Mouse (Mus musculus): ENCODE data around the gene Ncln. TPM values are rescaled to one million over a fixed set of nuclear protein-coding genes. Genes with fewer than 3 reads are reported as not detected.

The Ncln gene
- polyA plus RNA-seq, 1 experiment from 2014 or later: 56.1 TPM

DNA sequence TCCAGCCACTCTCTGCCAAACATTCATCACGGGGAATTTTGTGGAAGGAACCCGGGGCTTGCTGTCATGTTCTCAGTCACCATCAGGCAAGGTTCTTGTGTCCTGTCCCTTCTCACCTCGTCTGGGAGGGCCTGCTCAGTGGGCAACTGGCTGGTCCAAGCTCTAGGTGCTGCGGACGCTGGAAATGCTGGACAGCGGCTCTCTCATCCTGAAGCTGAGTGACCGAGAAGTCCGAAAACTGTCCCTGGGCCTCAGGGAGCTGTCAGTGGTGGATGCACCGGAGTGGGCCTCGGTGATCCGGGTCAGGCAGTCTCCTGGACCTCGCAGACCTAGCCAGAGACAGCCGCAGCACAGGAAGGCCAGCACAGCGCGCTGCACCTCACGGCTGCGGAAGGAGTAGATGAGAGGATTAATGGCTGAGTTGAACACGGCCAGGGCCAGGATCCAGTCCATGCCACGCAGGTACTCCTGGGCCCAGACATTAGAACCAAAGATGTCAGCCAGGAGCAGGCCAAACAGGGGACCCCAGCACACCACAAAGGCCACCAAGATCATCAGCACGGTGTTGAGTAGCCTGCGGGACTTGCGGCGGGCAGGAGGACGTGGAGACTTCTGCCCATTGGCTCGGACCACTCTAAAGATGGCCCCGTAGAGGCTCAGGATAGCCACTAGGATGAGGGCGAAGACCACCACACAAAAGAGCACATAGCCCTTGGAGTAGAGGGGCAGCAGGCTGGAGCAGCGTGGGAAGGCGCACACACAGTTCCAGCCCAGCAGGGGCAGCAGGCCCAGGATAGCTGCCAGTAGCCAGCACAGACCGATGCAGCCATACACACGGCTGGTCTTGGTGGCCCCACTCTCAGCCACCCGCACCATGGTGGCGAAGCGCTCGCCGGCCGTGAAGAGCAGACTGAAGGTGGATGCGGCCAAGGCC lies 2.4 kb upstream of the Ncln start:
- H3K27me3 ChIP-seq (ENCODE audit: insufficient read depth, low read length): no peaks in the 10 kb centered on the region
- no peak overlapping the region for H3K4me3 ChIP-seq (replicated peaks; ENCODE audit: low read depth, low read length)
- H3K9me3 ChIP-seq (replicated peaks; ENCODE audit: low read length): no peaks in the 10 kb centered on the region
- H3K9ac ChIP-seq (ENCODE audit: low read depth, low read length): no peak overlapping the region
- DNase-seq (ENCODE audit: low spot score): no peak
- H3K4me1 ChIP-seq (replicated peaks; ENCODE audit: insufficient read depth, low read length): peaks cover 10% of the 10 kb centered on the region; the same call in 1 of the 2 replicates
- no peak overlapping the region for H3K27ac ChIP-seq
- WGBS: 84% methylated on average over 38 of the region's 38 CpGs
- no peak overlapping the region for H3K4me2 ChIP-seq (ENCODE audit: low read length)
- H3K36me3 ChIP-seq (ENCODE audit: insufficient read depth, low read length): no peaks in the 10 kb centered on the region
- no peak for ATAC-seq (replicated peaks; ENCODE audit: low FRiP score, low read depth)
- TF ChIP-seq CTCF (IDR thresholded peaks at IDR 0.05; ENCODE audit: low read depth): peak; percentile 17; the same call in 1 of the 2 replicates

GRCm38 (mm10) chr10:81497401-81498270 lies 1.4 kb upstream of the Ncln start:
- H3K27ac ChIP-seq: no peak overlapping the region
- H3K27me3 ChIP-seq (ENCODE audit: insufficient read depth, low read length): no peaks in the 10 kb centered on the region
- TF ChIP-seq CTCF (IDR thresholded peaks at IDR 0.05; ENCODE audit: low read depth): no peak
- peak overlapping the region; percentile 55; the same call in 1 of the 2 replicates for H3K4me2 ChIP-seq (ENCODE audit: low read length)
- H3K4me1 ChIP-seq (replicated peaks; ENCODE audit: insufficient read depth, low read length): peaks cover 10% of the 10 kb centered on the region; the same call in 1 of the 2 replicates
- H3K4me3 ChIP-seq (replicated peaks; ENCODE audit: low read depth, low read length): no peak overlapping the region
- H3K9ac ChIP-seq (ENCODE audit: low read depth, low read length): no peak overlapping the region
- 0 out of 2 replicates have a peak, but pooled peaks cover 2% of the 10 kb centered on the region for H3K36me3 ChIP-seq (ENCODE audit: insufficient read depth, low read length)
- H3K9me3 ChIP-seq (replicated peaks; ENCODE audit: low read length): no peaks in the 10 kb centered on the region
- no peak for ATAC-seq (replicated peaks; ENCODE audit: low FRiP score, low read depth)
- WGBS: 76% methylated on average over 17 of the region's 17 CpGs
- no peak for DNase-seq (ENCODE audit: low spot score)

DNA sequence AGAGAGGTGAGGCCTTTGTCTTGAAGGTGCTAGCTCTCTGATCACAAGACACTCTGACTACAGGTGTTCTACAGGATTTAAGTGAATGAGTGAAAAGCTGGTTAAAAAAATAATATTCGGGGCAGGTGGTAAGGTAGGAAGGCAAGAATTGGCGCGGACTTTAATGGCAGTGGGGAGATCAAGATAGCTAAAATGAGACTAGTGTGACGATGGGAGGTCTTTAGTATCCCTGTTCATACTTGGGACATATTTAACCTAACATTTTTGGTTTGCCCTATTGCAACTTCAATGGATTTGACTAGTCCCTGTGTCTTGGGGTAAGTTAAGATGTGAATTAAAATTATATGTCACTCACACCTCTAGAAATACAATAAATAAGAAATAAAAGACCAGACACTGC lies 777 bp upstream of the Ncln start:
- H3K4me1 ChIP-seq (replicated peaks; ENCODE audit: insufficient read depth, low read length): peaks cover 10% of the 10 kb centered on the region; the same call in 1 of the 2 replicates

GRCm38 (mm10) chr10:81495616-81496263 lies 452 bp downstream of the Ncln start:
- TF ChIP-seq CTCF (IDR thresholded peaks at IDR 0.05; ENCODE audit: low read depth): no peak

More for the DNA sequence above, 777 bp upstream of the Ncln start:
- DNase-seq (ENCODE audit: low spot score) (no peak), ATAC-seq (replicated peaks; ENCODE audit: low FRiP score, low read depth) (no peak)
- Histone ChIP-seq H3K9ac (ENCODE audit: low read depth, low read length) (no peak overlapping the region), H3K4me3 (replicated peaks; ENCODE audit: low read depth, low read length) (peak overlapping the region; percentile 75), H3K4me2 (ENCODE audit: low read length) (peak overlapping the region; percentile 55), H3K9me3 (replicated peaks; ENCODE audit: low read length) (no peaks in the 10 kb centered on the region), H3K27me3 (ENCODE audit: insufficient read depth, low read length) (no peaks in the 10 kb centered on the region), H3K36me3 (ENCODE audit: insufficient read depth, low read length) (peaks cover 7% of the 10 kb centered on the region; the same call in 1 of the 2 replicates), H3K27ac (no peak overlapping the region)
- 30% methylated on average over 4 of the region's 4 CpGs for WGBS
- no peak for TF ChIP-seq CTCF (IDR thresholded peaks at IDR 0.05; ENCODE audit: low read depth)

DNA sequence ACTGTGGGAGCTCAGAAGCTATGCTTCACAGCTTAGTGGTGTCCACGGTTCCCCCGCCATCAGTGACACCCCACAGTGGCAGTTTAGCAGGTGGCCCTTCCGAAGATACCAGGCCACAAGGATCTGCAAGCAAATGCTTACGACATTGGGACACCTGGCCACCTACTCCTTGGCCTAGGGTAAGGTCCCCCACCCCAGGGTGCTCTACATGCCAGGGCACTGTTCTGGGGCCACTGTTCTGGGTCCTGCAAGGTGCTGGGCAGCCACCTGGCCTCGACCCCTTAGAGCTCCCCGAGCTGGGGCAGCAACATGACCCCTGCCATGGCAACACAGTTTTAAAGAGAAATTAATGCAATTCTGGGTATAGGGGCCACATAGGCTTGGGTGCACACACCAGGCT lies 1.0 kb downstream of the Ncln start:
- WGBS: 66% methylated on average over 6 of the region's 6 CpGs
- H3K4me3 ChIP-seq (replicated peaks; ENCODE audit: low read depth, low read length): peak overlapping the region; percentile 75
- no peaks in the 10 kb centered on the region for H3K27me3 ChIP-seq (ENCODE audit: insufficient read depth, low read length)
- H3K4me2 ChIP-seq (ENCODE audit: low read length): peak overlapping the region; percentile 93
- no peaks in the 10 kb centered on the region for H3K9me3 ChIP-seq (replicated peaks; ENCODE audit: low read length)
- peaks cover 10% of the 10 kb centered on the region; the same call in 1 of the 2 replicates for H3K4me1 ChIP-seq (replicated peaks; ENCODE audit: insufficient read depth, low read length)
- H3K36me3 ChIP-seq (ENCODE audit: insufficient read depth, low read length): peaks cover 23% of the 10 kb centered on the region
- H3K9ac ChIP-seq (ENCODE audit: low read depth, low read length): peak overlapping the region; percentile 83
- DNase-seq (ENCODE audit: low spot score) (no peak), ATAC-seq (replicated peaks; ENCODE audit: low FRiP score, low read depth) (no peak)
- H3K27ac ChIP-seq: no peak overlapping the region
- TF ChIP-seq CTCF (IDR thresholded peaks at IDR 0.05; ENCODE audit: low read depth): no peak

More at GRCm38 (mm10) chr10:81495616-81496263, 452 bp downstream of the Ncln start:
- peak overlapping the region; percentile 75 for H3K4me3 ChIP-seq (replicated peaks; ENCODE audit: low read depth, low read length)
- H3K36me3 ChIP-seq (ENCODE audit: insufficient read depth, low read length): peaks cover 18% of the 10 kb centered on the region
- peak overlapping the region; percentile 61; the same call in 1 of the 2 replicates for H3K27ac ChIP-seq
- H3K4me2 ChIP-seq (ENCODE audit: low read length): peak overlapping the region; percentile 93
- H3K27me3 ChIP-seq (ENCODE audit: insufficient read depth, low read length): no peaks in the 10 kb centered on the region
- DNase-seq (ENCODE audit: low spot score) (peak; percentile 46), ATAC-seq (replicated peaks; ENCODE audit: low FRiP score, low read depth) (peak; percentile 14)
- 1% methylated on average over 39 of the region's 41 CpGs for WGBS
- peak overlapping the region; percentile 83 for H3K9ac ChIP-seq (ENCODE audit: low read depth, low read length)
- no peaks in the 10 kb centered on the region for H3K9me3 ChIP-seq (replicated peaks; ENCODE audit: low read length)
- H3K4me1 ChIP-seq (replicated peaks; ENCODE audit: insufficient read depth, low read length): peaks cover 10% of the 10 kb centered on the region; the same call in 1 of the 2 replicates
